Mouse (Mus musculus) adrenal gland, postnatal 4 days (tissue): ENCODE results near the gene Sncg. TPM values are rescaled to one million over a fixed set of nuclear protein-coding genes. Genes with fewer than 3 reads are reported as not detected.
"Not testable (repeated sequence)": the region's sequence is repeated elsewhere in the genome, so short reads cannot be mapped to it uniquely, and the experiment has no call there.

ENCODE experiments used
- DNase-seq, 2 experiments: peaks; one replicate each; pipeline ENCODE4 v3.0.0; 2021 to 2022; ENCODE audit warnings: low spot score in 2 of 2, mixed read lengths in 2 of 2
- total RNA-seq, 2 experiments: library from RNA; stranded (reverse); gene quantifications; 2 replicates each; pipeline ENCODE4 v1.2.3; 2021

Sncg gene
- total RNA-seq, 2 experiments from 2014 or later = 17.2 to 45.8 TPM

- DNase-seq = no peak
Measured at GRCm38 (mm10) chr14:34371763-34372162, 2.8 kb downstream of the Sncg start.

GRCm38 (mm10) chr14:34370921-34371320 lies 3.7 kb downstream of the Sncg start:
- no peak for DNase-seq

GRCm38 (mm10) chr14:34370203-34370602 lies 4.4 kb downstream of the Sncg start:
- no peak for DNase-seq

- DNase-seq = no peak
Measured at GRCm38 (mm10) chr14:34365147-34365507, 9.5 kb downstream of the Sncg start.

- DNase-seq = not testable (repeated sequence)
Measured at GRCm38 (mm10) chr14:34364254-34365146, 10.1 kb downstream of the Sncg start.

GRCm38 (mm10) chr14:34363490-34364253 lies 10.9 kb downstream of the Sncg start:
- DNase-seq = peak in 1 of 2 experiments; percentile 44

- DNase-seq = peak in 1 of 2 experiments; percentile 52
Measured at GRCm38 (mm10) chr14:34362726-34363445, 11.7 kb downstream of the Sncg start.

- DNase-seq = no peak
Measured at GRCm38 (mm10) chr14:34362135-34362534, 12.5 kb downstream of the Sncg start.

- no peak for DNase-seq
Measured at GRCm38 (mm10) chr14:34360251-34360650, 14.3 kb downstream of the Sncg start.

- no peak for DNase-seq
Measured at GRCm38 (mm10) chr14:34359676-34360244, 14.8 kb downstream of the Sncg start.

GRCm38 (mm10) chr14:34357671-34358455 lies 16.7 kb downstream of the Sncg start:
- no peak for DNase-seq

- no peak for DNase-seq
Measured at GRCm38 (mm10) chr14:34355301-34355700, 19.3 kb downstream of the Sncg start, which contains the start of gene Fam25c. Gene Fam25c, minus strand, starts transcription at chr14:34355433.

GRCm38 (mm10) chr14:34354456-34354855 lies 20.1 kb downstream of the Sncg start:
- DNase-seq = no peak

- no peak for DNase-seq
Measured at GRCm38 (mm10) chr14:34353326-34353725, 21.3 kb downstream of the Sncg start.

- DNase-seq = no peak
Measured at GRCm38 (mm10) chr14:34352523-34352922, 22.1 kb downstream of the Sncg start.

- no peak for DNase-seq
Measured at GRCm38 (mm10) chr14:34351660-34352059, 22.9 kb downstream of the Sncg start.

GRCm38 (mm10) chr14:34349007-34349406 lies 25.6 kb downstream of the Sncg start:
- DNase-seq = no peak

GRCm38 (mm10) chr14:34348301-34348700 lies 26.3 kb downstream of the Sncg start:
- DNase-seq = no peak

- DNase-seq = no peak
Measured at GRCm38 (mm10) chr14:34347084-34347483, 27.5 kb downstream of the Sncg start.
